In the genomic region with DNA sequence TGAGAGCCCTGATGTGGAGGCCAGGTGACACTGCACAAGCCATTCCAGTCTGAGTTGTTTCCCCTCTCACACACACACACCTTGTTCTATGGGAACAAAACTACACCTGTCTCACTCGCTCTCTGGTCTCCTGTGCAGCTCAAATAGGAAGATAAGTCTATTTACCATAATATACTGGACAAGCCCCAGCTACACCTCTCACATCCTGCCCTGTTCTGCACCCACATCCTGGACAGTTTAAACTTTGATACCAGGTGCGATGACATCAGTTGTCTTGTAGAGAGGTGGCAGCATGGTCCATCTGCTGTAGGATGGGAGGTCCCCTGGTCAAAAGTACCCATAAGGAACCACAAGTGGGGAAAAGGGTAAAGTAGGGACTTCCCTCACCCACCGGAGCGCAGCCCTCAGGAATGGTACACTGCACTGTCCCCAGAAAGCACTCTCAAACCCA, we compare ENCODE assay signal across 7 mouse cellular contexts. TPM values are rescaled to one million over a fixed set of nuclear protein-coding genes. Genes with fewer than 3 reads are reported as not detected.
DNase-seq lines count a peak whose midpoint lies in the region; ATAC-seq and TF ChIP-seq lines count a peak whose summit lies in the region.

No protein-coding gene starts in this region.

- peak; percentile 60 to 61 for DNase-seq in B cell, adult 2 months
- DNase-seq in forebrain, postnatal 0 days, result no peak
- no peak for DNase-seq in liver, postnatal 0 days
- no peak for DNase-seq in layer of hippocampus, postnatal 14 days (ENCODE audit: low spot score in 2 of 2)
- no peak for DNase-seq in left cerebral cortex, postnatal 14 days (ENCODE audit: low spot score in 2 of 2)

- H3K4me1 ChIP-seq in forebrain, postnatal 0 days (ENCODE audit: insufficient read depth), result peaks cover 42% of the 10 kb centered on the region
- peaks cover 41% of the 10 kb centered on the region for H3K4me1 ChIP-seq in liver, postnatal 0 days (ENCODE audit: insufficient read depth)
- peaks cover 57% of the 10 kb centered on the region for H3K4me1 ChIP-seq in stomach, embryonic 16.5 days (ENCODE audit: control insufficient read depth, insufficient read depth, low read length)

- no peaks in the 10 kb centered on the region for H3K36me3 ChIP-seq in forebrain, postnatal 0 days (ENCODE audit: insufficient read depth)
- H3K36me3 ChIP-seq in liver, postnatal 0 days (replicated peaks; ENCODE audit: insufficient read depth, low read length), result no peaks in the 10 kb centered on the region; the same call in 1 of the 2 replicates
- no peaks in the 10 kb centered on the region for H3K36me3 ChIP-seq in stomach, embryonic 16.5 days (ENCODE audit: control insufficient read depth, insufficient read depth, low read length)

- H3K27me3 ChIP-seq in forebrain, postnatal 0 days (ENCODE audit: insufficient read depth, low read length), result no peaks in the 10 kb centered on the region
- H3K27me3 ChIP-seq in liver, postnatal 0 days (ENCODE audit: insufficient read depth, low read length), result no peaks in the 10 kb centered on the region
- H3K27me3 ChIP-seq in stomach, embryonic 16.5 days (ENCODE audit: control insufficient read depth, insufficient read depth, low read length), result no peaks in the 10 kb centered on the region

- no peak for TF ChIP-seq EP300 in liver, postnatal 0 days (IDR thresholded peaks at IDR 0.05; ENCODE audit: low read depth)

- H3K9me3 ChIP-seq in forebrain, postnatal 0 days (ENCODE audit: low read length), result no peaks in the 10 kb centered on the region
- H3K9me3 ChIP-seq in liver, postnatal 0 days (ENCODE audit: low read length), result no peaks in the 10 kb centered on the region
- no peaks in the 10 kb centered on the region for H3K9me3 ChIP-seq in stomach, embryonic 16.5 days (replicated peaks; ENCODE audit: control insufficient read depth, low read length)

- peak overlapping the region; percentile 93; the same call in 1 of the 2 replicates for H3K9ac ChIP-seq in forebrain, postnatal 0 days
- H3K9ac ChIP-seq in liver, postnatal 0 days (replicated peaks), result peak overlapping the region; percentile 99
- H3K9ac ChIP-seq in stomach, embryonic 16.5 days (ENCODE audit: low read length), result peak overlapping the region; percentile 99

- 53% methylated on average over 4 of the region's 4 CpGs for WGBS in forebrain, postnatal 0 days
- WGBS in liver, postnatal 0 days (ENCODE audit: insufficient replicate concordance), result 16% methylated on average over 4 of the region's 4 CpGs
- WGBS in stomach, embryonic 16.5 days, result 40% methylated on average over 4 of the region's 4 CpGs

- H3K4me2 ChIP-seq in forebrain, postnatal 0 days (ENCODE audit: low read depth), result peak overlapping the region; percentile 92
- H3K4me2 ChIP-seq in liver, postnatal 0 days (ENCODE audit: low read depth, low read length), result peak overlapping the region; percentile 87
- peak overlapping the region; percentile 77 for H3K4me2 ChIP-seq in stomach, embryonic 16.5 days (ENCODE audit: low read depth, low read length)

- H3K27ac ChIP-seq in forebrain, postnatal 0 days (ENCODE audit: low read depth, low read length), result no peak overlapping the region
- H3K27ac ChIP-seq in liver, postnatal 0 days (ENCODE audit: low read depth), result peak overlapping the region; percentile 88
- peak overlapping the region; percentile 76 for H3K27ac ChIP-seq in stomach, embryonic 16.5 days (ENCODE audit: low read length)

- peak; percentile 45 for ATAC-seq in CD4-positive, CD25-positive, alpha-beta regulatory T cell, adult 4 months
- no peak for ATAC-seq in forebrain, postnatal 0 days
- no peak for ATAC-seq in liver, postnatal 0 days
- no peak for ATAC-seq in stomach, embryonic 16.5 days (ENCODE audit: insufficient read depth, low FRiP score)

- intact Hi-C loops in left cerebral cortex, postnatal 14 days (cut with DNase I), result no loop called here

- TF ChIP-seq CTCF in forebrain, postnatal 0 days (IDR thresholded peaks at IDR 0.05; ENCODE audit: low read depth), result no peak
- TF ChIP-seq CTCF in liver, postnatal 0 days (IDR thresholded peaks at IDR 0.05; ENCODE audit: low read depth), result no peak

- peak overlapping the region; percentile 66 for H3K4me3 ChIP-seq in forebrain, postnatal 0 days (ENCODE audit: low read depth, low read length)
- peak overlapping the region; percentile 92 for H3K4me3 ChIP-seq in liver, postnatal 0 days (ENCODE audit: low read depth, low read length)
- H3K4me3 ChIP-seq in stomach, embryonic 16.5 days (replicated peaks; ENCODE audit: low read length), result peak overlapping the region; percentile 98

RNA-seq across cellular contexts. Expression of gene Grk2, which starts 1.1 kb away (rescaled TPM):
- polyA plus RNA-seq in CD4-positive, CD25-positive, alpha-beta regulatory T cell, adult 4 months (2017; shearing (Covaris generic)), result 100 to 1,000 TPM in 1 of 2 experiments, 10 to 100 TPM in 1; 93.7 to 101 TPM
- 129 and 136 TPM in 2 replicates for total RNA-seq in forebrain, postnatal 0 days (2014; rRNA removed)
- 23.6 and 24.6 TPM in 2 replicates for polyA plus RNA-seq in forebrain, postnatal 0 days (2015; fragmentation: Nextera tagmentation; extraction: Ambion mirVana)
- polyA plus RNA-seq in liver, postnatal 0 days (2015; fragmentation: Nextera tagmentation; extraction: Ambion mirVana), result 11.9 and 14.8 TPM in 2 replicates
- 18.0 and 20.0 TPM in 2 replicates for polyA plus RNA-seq in stomach, embryonic 16.5 days (2015; fragmentation: Nextera tagmentation; extraction: Ambion mirVana)
- total RNA-seq in layer of hippocampus, postnatal 14 days (2021), result 100 to 1,000 TPM; 146 to 150 TPM
- total RNA-seq in left cerebral cortex, postnatal 14 days (2021), result 100 to 1,000 TPM; 165 to 173 TPM

RNA-seq across cellular contexts. Expression of gene Ankrd13d, which starts 22.0 kb away (rescaled TPM):
- polyA plus RNA-seq in CD4-positive, CD25-positive, alpha-beta regulatory T cell, adult 4 months (2017; shearing (Covaris generic)), result 1 to 10 TPM; 2.4 to 2.5 TPM
- total RNA-seq in forebrain, postnatal 0 days (2014; rRNA removed), result 76.6 and 87.3 TPM in 2 replicates
- polyA plus RNA-seq in forebrain, postnatal 0 days (2015; fragmentation: Nextera tagmentation; extraction: Ambion mirVana), result 48.7 and 55.2 TPM in 2 replicates
- polyA plus RNA-seq in liver, postnatal 0 days (2015; fragmentation: Nextera tagmentation; extraction: Ambion mirVana), result 0.54 and 0.92 TPM in 2 replicates
- 10.9 and 11.9 TPM in 2 replicates for polyA plus RNA-seq in stomach, embryonic 16.5 days (2015; fragmentation: Nextera tagmentation; extraction: Ambion mirVana)
- total RNA-seq in layer of hippocampus, postnatal 14 days (2021), result 10 to 100 TPM; 70.3 to 81.8 TPM
- total RNA-seq in left cerebral cortex, postnatal 14 days (2021), result 10 to 100 TPM; 84.5 to 84.9 TPM

RNA-seq across cellular contexts. Expression of gene Ssh3, which starts 35.9 kb away (rescaled TPM):
- polyA plus RNA-seq in CD4-positive, CD25-positive, alpha-beta regulatory T cell, adult 4 months (2017; shearing (Covaris generic)), result 10 to 100 TPM in 1 of 2 experiments, 1 to 10 TPM in 1; 8.1 to 15.9 TPM
- total RNA-seq in forebrain, postnatal 0 days (2014; rRNA removed), result 35.9 and 41.5 TPM in 2 replicates
- polyA plus RNA-seq in forebrain, postnatal 0 days (2015; fragmentation: Nextera tagmentation; extraction: Ambion mirVana), result 6.4 and 9.1 TPM in 2 replicates
- polyA plus RNA-seq in liver, postnatal 0 days (2015; fragmentation: Nextera tagmentation; extraction: Ambion mirVana), result 3.3 and 3.4 TPM in 2 replicates
- 44.5 and 53.2 TPM in 2 replicates for polyA plus RNA-seq in stomach, embryonic 16.5 days (2015; fragmentation: Nextera tagmentation; extraction: Ambion mirVana)
- 10 to 100 TPM; 51.6 to 55.7 TPM for total RNA-seq in layer of hippocampus, postnatal 14 days (2021)
- total RNA-seq in left cerebral cortex, postnatal 14 days (2021), result 10 to 100 TPM; 44.5 to 52.4 TPM

Comparison
In these comparisons a context has a peak if more than half of its experiments do, and no peak if none do; other contexts are left out.
1. DNase-seq: peak in B cell, adult 2 months (2 of 2); none in forebrain, postnatal 0 days (single experiment), liver, postnatal 0 days (single experiment), layer of hippocampus, postnatal 14 days (0 of 2) and left cerebral cortex, postnatal 14 days (0 of 2).
2. Peak in every context shown above with its lines, with median percentiles within 50 percentile points of each other: H3K4me2 ChIP-seq, H3K4me3 ChIP-seq and H3K9ac ChIP-seq.